Mouse (Mus musculus): Measurements from ENCODE around the gene Dtl.

Dtl gene

DNA sequence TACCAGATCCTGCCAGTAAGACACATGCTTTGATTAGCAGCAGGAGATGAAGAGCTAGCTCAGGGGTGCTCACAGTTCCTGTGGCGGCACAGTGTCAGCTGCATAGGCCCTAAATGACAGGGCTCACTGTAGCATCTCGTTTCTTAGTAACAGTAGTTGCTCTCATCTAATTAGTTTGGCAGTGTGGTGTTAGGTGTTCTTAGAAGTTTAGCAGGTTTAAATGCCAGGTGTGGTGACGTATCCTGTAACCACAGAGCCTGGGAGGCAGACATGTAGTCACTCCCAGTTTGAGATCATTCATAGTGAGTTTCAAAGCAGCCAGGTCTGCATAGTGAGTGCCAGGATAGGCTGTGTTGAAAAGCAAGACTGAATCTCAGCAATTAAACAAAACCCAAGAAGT is 4.2 kb upstream of the Dtl start:
- peak; percentile 70 for DNase-seq (ENCODE audit: low read depth)

DNA sequence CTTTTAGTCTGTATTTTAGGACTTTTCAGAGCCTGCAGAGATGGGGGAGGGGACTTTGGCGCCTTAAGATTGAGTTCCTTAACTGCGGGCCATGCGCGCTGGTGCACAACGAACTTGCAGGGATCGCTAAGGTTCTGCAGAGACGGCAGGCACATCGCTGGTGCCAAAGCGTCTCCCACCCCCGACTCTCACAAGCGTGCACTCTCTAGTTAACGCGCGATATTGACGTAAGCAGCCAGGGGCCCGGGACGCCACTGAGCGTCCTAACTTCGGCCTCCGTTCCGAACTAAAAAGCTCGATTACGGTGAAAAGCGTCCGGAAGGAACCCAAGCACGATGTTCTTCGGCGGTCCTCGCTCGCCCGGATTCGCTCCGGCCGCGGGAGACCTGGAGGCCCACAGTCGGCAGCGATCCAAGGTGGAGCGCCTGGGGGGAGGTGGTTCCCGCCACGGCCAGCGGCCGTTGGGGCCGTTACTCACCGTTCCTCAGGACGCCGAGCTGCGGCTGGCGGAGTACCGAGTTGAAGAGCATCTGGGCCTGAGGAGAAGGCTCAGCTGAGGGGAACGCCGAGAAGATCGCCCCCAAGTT is 380 bp downstream of the Dtl start:
- peak; percentile 68 for DNase-seq (ENCODE audit: low read depth)

DNA sequence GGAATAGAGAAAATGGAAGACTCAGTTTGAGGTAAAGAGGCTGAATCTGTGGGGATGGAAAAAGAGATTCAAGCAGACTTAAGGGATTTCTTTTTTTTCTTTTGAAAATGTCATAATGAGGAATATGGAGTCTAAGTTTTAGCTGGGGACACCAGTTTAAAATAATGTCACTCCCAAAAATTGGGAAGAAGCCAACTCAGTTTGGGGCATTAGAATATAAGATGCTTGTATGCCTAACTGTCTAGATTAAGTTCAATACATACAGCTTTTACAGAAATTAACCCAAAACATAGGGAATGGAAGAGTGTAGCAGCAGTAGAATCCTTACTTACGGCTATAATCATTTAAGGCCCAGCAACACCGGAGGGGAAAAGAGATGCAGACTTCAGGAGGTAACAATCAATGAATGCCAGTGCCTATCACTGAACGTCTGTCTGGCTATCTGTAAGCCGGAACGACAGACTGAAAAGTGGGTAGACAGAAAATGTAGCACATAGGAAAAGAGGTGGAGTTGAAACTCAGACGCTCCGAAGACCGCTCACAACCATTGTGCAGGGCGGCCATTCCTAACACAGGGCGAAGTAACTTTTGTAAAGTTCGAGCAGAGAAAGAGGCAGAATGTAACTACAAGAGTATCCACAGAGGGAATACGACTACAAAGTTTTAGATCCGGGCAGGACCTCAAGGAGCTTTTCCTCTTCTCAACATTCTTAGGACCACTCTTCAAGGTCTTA is 1.3 kb downstream of the Dtl start:
- peak; percentile 36 for DNase-seq (ENCODE audit: low read depth)

DNA sequence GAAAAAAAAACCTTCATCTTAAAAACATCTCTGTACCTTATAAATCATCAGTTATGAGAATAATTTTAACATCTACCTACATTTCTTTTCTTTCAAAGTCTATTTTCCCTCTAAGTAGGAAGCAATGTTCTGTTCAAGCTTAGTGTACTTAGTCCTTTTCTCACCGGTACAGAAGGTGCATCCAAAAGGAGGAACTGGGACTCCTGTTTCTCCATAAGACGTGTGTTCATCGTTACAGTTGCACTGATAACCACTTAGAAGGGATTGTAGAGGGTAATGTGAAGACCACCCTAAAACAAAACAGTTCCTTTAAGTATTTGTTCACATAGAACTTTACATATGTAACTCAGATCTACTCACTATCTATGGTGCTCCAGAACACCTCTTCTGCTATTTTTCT is 4.9 kb downstream of the Dtl start:
- DNase-seq (ENCODE audit: low read depth) = no peak

DNA sequence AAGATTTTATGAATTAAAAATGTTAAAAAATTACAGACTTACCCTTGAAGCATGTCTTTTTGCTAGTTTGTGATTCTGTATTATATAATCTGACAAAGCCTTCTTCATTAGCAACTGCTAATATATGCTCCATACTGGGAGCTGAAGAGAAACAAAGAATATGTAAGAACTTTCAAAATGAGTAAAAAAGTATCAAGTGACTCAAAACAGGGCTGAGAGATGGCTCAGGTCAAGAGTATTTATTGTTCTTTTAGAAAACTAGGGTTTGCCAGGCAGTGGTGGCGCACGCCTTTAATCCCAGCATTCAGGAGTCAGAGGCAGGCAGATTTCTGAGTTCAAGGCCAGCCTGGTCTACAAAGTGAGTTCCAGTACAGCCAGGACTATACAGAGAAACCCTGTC is 5.7 kb downstream of the Dtl start:
- no peak for DNase-seq (ENCODE audit: low read depth)

DNA sequence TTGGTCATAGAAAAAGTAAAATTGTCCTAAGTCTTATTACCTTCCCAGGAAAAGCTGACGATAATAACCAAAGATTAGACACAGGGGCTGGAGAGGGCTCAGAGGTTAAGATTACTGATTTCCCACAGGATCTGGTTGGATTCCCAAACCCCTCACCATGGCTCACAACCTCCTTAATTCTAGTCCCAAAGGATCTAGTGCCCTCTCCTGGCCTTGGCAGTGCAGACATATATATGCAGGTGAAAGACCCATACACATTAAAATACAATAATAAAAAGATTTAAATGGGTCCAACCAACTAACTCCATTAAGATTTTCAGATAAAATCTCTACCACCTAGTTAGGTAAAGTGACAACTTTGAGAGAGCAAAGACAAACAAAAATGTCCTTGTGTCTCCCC is 7.5 kb downstream of the Dtl start:
- DNase-seq (ENCODE audit: low read depth) = no peak

DNA sequence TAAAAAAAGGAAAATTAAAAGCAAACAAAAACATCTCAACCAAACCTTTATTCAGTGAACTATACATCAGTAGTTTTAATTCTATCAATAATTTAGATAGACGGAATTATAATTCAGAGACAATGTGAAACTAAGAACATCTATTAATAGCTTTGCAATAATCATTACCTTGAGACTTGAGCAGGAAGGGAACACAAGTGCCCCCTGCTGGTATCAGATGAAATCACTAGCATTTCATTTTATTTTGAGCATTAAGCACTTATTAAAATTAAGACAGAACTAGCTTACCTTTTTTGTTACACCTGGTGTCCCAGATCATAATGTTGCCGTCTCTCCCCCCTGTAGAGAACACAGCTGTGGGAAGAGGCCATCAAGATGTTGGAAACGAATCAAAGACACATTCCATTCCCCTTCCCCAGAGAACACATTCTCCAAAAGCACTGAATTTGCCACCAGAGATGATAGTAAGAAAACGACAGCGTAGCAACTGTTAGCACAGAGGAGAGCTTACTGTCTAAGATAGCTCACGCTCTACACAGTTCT is 12.4 kb downstream of the Dtl start:
- DNase-seq (ENCODE audit: low read depth) = peak; percentile 81

DNA sequence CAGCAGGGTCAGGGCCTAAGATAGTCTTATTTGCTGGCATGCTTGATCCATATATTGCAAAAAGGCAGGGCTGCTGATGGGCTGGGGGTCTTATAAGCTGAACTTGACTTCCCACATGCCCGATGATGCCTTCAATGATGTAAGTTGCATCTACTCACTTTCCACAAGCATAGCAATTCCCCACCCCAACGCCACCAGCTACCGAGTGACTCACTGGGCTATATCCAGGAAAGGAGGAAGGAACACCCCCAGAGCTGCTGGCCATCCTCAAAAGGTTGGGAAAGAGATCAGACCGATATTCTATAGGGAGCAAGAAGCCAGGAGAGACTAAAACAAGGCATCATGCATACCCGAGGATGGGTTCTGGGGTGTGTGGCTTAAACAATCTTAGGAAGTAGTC is 15.6 kb downstream of the Dtl start:
- no peak for DNase-seq (ENCODE audit: low read depth)

DNA sequence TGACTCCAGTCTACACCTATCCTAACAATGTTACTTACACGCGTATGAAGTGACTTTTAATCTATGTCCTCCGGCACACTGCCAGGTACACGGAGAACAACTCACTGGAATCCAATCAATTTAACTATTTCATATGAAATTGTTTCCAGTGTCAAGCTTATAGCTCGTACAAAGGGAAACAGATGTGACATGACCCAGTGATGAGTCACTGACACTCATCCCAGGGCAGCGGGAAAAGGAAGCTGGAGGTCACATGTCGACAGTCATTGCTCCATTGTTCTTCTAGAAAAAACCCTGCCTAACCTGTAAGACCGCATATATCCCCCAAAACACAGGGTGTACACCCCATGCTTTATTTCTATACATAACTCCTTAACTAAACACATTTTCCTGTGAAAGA is 18.2 kb downstream of the Dtl start:
- DNase-seq (ENCODE audit: low read depth) = no peak

DNA sequence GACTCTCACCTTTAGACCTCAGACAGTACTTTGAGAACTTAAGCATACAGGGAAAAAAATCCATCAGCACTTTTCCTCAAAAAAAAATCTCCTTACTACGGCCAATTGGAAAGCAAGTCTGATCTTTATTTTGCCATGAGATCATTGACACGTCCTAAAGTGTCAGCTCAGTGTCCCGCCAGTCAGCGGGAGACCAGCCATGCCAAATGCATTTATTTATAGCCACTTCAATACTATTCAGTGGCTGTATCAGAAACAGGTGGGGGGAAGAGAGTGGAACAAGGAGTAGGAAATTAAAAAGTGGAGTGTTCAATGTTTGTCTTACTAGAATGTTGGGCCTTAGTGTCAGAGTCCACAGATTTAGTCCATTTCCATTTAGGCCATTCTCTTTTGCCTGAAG is 24.6 kb downstream of the Dtl start:
- DNase-seq (ENCODE audit: low read depth) = no peak

DNA sequence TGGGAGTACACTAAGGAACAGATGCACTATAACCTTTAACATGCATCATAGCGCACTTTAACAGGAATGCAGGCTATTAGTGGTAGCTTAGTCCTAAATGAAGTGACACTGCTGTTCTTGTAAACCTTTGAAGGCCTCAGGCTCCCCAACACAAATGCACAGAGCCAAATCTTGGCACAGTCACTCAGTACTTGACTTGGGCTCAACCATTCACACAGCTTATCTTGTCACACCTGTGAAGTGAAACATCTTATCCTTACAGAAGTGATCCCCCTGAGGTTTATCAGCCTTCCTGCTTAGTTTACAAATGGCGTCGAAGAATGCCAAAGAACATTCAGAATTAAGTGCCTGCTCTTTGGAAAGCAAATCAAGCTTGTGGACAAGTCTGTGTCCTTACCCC is 31.6 kb downstream of the Dtl start:
- no peak for DNase-seq (ENCODE audit: low read depth)

DNA sequence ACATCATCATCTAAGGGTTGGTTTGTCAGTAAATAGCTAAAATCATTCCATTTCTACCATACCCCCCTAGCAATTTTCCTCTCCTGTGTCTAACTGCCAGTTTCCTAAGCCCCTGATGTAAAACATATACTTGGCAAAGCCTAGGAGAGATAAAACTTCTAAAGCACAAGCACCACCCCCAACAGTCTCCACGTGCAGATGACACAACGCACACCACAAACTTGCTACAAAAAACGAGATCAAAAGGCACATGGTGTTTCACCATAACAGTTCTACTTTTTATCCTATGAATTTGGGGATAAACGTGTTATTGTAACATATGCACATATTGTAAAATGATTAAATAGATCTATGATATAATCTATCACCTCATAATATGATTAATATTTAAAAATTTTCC is 33.7 kb downstream of the Dtl start:
- no peak for DNase-seq (ENCODE audit: low read depth)

DNA sequence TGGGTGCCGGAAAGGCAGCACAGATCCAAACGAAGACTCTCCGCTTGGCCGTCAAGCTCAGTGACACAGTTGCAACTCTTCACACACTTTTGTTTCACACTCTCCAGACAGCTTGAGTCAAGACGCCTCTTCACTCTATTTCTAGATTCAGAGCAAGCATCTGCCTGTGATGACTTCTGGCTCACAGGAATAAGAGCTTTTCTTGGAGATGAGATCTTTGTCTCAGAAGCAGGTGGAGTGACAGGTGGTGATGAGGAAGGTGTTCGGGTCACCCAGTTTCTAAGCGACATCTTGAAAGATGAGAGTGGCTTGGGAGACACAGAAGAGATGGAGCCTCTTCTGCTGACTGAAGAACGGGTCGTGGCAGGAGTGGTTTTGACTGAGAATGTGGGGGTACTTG is 34.3 kb downstream of the Dtl start:
- no peak for DNase-seq (ENCODE audit: low read depth)

DNA sequence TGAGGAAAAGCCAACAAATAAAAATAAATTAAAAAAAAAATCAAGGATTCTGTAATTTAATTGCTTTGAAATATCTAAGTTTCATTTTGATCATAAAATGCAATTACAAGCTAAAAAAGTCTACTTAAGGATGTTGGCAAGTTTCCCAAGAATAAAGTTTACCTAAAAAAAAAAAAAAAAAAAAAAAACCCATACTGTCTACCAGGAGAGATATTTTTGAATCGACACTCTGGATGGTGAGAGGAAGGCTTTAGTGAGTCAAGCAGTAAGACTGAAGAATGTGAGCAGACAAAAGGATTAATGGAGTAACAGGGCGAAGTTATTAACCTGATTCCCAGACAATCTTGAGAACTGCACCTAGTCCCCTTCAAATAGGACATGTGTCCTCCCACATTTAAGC is 35.0 kb downstream of the Dtl start:
- DNase-seq (ENCODE audit: low read depth) = no peak

DNA sequence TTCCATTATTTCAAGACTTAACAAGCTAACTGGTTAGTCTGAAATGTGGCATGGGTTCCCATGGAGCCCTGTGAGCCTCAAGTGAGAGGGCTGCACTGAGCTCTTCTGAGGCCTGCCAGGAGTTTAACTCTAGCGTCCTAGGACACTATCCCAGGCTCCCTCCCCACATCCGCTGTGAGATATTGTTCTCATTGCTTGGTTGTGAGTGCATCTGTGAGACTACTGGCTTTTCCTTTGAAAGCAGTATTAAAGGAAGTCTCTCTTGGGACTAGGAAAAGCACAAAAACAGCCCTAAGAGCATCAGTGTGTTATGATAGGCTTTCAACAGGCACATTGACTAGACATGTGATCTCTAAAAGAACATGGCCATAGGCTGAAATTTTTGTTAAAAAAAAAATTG is 40.4 kb downstream of the Dtl start:
- no peak for DNase-seq (ENCODE audit: low read depth)

DNA sequence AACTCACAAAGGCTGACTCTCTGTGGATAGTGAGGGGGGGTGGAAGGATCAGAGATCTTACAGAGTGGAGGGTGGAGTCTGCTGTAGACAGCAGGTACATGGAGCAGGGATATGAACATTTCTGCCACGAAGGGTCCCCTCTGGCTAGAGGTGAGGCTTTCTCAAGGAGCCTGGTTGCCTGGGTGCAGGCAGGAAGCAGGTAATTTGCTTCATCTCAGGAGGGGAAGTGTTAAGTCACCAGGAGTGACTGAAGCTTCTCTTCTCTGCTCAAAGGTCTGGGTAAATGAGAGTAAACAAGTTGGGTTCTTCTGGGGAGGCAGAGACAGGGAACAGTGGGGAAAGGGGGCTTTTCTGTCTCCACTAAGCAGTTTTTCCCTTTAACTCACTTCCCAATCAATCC is 44.3 kb downstream of the Dtl start:
- peak; percentile 20 for DNase-seq (ENCODE audit: low read depth)

DNA sequence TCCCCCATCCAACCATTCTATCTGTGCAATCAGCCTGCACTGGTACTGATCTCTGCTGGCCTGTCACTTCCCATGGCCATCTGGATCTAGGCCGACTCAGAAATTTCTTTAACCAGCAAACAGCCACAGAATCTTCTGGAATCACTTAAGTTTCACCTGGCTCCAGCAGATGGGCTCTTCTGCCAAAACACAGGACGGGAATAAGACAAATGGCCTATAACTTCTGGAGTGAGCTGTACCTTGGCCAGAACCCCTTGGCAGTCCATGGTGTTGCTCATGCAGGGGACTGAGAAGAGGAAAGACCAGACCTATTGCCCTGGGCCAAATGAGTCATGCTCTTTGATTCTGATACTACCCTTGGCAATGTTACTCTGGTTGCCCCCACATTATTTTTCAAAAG is 45.9 kb downstream of the Dtl start:
- no peak for DNase-seq (ENCODE audit: low read depth)

DNA sequence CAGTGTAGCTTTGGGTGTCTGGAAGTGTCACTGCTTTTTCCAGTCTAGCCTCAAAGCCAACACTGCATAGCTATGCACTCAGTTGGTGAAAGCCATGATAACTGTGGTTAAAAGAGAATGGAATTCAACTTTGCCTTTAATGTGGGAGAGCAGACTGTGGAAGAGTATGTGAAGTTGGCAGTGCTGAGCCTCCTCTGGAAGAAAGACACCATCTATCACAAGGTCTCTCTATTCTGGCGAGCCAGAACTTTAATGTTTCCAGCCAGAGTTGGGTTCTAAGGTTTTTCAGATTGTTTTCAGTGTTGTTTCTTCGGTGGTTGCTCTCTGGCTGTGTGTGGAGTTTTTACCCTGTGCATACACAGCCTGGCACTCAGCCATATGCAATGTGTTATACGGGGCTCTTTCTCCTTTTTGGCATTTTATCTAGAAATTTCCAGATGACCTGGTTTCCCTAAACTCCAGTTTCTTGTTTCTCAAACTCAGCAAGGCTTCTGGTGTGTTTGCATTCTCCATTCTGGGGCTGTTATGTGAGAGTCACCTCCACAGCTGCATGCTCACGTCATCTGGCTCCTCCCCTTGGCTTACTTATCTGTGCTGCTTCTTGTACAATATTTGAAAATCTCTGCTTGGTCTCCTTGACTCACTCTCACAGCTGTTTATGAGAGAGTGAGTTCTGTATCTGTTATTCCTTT is 47.3 kb downstream of the Dtl start:
- no peak for DNase-seq (ENCODE audit: low read depth)

DNA sequence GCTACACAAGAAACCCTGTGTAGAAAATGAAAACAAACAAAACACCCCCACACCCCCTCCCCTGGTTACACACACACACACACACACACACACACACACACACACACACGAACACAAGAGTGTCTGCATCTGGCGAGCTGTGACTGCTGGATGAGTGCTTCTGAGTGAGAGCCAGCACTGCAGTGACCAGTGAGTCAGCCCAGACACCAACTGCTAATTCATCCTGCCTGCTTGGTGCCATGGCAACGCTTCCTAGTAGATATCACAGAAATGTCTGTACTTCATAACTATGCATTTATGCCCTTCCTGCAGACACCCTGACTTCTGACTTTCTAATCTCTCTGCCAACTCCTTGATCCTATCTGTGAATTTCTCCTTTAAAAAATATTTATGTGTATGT is 48.3 kb downstream of the Dtl start:
- no peak for DNase-seq (ENCODE audit: low read depth)

DNA sequence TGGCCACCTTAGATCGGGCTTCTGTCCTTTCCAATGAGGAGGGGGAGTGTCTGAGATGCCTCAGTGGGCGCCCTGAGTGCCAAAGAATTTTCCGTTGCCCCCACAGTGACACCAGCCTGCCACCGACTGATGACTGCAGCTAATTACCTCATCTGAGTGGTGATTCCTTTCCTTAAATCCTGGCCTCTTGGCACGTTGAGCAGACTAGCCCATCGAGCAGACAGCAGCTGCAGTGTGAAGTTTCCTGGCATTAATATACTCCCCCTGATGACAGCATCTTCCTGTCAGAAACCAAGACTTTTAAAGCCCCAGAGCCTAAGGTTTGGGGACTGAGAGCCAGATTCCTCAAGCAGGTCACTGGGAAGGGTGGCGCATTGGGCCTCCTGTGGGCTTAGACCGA is 53.9 kb downstream of the Dtl start:
- no peak for DNase-seq (ENCODE audit: low read depth)

DNA sequence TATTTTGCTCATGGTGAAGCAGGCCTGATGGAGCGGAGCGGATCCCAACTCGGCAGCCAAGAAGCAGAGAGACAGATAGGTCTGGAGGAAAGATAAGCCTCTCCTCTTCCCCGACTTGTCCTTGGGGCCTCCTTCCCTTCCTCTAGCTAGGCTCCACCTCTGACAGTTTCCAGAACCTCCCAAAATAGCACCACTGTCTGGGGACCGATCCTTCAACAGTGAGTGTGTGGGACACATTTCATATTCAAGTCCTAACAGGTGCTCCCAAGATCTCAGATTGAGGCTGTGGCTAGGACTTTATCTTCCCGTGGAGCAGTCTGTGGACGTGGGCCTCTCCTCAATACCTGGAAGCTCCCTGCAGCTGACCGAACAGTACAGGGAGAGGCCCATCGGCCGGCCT is 54.7 kb downstream of the Dtl start:
- DNase-seq (ENCODE audit: low read depth) = no peak

DNA sequence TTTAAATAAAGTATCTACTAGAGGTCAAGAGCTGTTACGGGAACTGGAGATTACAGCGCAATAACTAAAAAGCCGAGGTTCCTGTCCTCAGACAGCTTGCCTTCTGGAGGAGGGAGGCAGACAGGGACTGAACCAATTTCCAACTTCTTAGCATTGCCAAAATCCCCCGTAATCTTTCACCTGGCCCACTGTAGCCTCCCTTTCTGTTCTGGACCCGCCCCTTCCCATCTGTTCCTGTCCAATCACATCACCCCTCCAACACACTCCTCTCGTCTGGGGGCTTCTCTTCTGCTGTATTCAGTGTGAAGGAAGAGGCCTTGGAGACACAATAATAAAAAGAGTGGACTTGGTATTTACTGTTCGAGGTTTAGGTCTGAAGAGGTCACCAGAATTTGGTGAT is 55.1 kb downstream of the Dtl start:
- DNase-seq (ENCODE audit: low read depth) = no peak

DNA sequence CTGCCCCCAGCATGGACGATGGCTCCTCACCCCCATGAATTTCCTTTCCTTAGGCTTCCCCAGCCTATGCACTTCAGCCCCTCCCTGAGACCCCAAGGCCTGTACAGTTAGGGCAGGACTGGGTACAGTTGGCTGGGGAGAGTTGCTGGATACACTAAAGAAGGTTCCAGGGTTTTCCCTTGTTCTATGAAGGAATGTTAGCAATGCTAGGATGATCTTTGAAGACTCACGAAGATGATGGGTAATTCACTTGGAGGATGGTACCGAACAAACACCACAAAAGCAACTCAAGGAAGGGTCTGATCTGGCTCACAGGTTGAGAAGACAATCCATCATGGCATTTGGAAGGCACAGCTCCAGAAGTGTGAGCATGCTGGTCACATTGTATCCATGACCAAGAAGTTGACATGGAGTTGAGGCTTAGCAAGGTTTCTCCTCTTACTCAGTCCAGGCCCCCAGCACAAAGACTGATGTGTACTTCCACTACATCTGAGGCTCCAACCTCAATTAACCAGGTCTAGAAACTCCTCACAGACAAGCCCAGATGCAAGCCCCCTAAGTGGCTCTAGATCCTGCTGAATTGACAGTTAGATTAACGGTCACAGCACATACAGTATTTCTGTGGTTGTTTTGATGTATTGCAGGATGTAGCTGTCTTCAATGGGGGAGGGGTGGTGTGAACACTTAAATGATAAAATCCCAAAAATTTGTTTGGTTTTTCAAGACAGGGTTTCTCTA is 55.8 kb downstream of the Dtl start:
- DNase-seq (ENCODE audit: low read depth) = peak; percentile 59
